Mouse (Mus musculus): Measurements from ENCODE around the gene Coq10a.
"Not testable (repeated sequence)": the region's sequence is repeated elsewhere in the genome, so short reads cannot be mapped to it uniquely, and the experiment has no call there.

The Coq10a gene

GRCm38 (mm10) chr10:128343436-128343835 is 25.4 kb downstream of the Coq10a start:
- DNase-seq = no peak

DNA sequence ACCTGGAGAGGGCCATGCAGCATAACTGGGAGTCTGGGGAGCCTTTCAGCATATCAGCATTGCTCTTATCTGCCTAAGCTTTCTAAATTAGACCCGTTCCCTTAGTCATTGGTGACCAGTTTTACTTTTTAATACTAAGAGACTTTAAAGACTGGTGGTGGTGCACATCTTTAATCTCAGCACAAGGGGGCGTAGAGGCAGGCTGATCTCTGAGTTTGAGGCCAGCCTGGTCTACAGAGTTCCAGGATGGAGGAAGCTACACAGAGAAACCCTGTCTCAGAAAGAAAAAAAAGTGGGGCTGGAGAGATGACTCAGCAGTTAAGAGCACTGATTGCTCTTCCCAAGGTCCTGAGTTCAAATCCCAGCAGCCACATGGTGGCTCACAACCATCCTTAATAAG is 28.5 kb downstream of the Coq10a start:
- DNase-seq = peak; percentile 20 to 32

GRCm38 (mm10) chr10:128338948-128339347 is 29.8 kb downstream of the Coq10a start:
- DNase-seq = no peak

DNA sequence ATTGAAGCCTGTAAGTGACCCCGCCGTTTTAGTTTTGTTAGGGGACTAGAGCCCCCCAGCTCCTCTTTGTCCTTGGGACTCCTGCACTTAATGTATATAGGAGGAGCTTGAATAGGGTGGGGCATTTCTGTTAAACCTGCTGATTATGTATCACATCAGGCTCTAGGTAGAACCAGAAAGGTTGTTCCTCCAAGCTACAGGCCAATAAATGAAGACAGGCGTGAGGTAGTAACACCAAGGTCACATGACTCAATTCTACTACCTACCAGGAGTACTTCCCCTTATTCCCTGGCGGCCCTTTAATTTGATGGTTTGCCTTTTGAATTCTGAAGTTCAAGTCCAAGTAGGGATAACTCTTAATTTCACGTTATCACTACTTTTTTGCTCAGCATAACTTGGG is 30.4 kb downstream of the Coq10a start:
- peak; percentile 43 to 44 for DNase-seq

DNA sequence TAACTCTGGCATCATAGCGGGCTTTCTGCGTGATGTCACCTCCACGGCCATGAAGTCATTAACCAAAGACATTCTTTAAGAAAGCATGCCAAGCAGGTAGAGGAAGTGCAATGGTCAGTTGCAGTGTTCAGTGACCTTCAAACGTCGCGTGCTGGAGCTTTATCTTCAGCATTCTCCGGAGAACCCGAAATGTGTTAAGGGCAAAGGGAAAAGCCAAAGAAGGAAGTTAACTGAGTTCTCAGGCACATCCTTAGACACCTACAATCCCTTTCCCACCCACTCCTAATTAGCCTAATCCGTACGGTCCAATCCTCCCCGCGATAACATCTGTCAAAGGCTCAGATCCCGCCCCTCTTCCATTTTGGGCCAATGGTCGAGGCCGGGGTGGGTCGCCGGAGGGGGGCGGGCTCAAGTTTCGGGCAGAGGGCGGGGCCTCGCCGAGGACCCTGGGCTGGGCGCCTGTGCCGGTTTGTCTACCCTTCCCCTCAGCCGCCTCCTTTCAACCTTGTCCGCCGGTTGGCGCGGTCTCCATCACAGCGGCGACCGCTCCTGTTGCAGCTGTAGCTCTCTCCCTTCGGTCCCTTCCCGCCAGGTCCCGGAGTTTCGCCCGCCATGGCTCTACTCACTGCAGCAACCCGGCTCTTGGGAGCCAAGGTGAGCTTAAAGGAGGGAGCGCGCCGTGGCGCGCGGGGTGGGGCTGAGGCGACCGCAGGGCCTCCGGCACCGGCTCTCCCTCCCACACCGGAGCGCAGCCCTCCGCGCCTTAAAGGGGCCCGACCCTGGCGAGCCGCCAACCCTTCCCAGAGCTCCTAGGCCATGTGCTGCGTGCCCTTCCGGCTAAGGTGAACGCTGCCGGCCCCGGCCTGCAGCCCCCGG is 31.3 kb downstream of the Coq10a start, which contains the start of gene Cs:
Gene Cs, plus strand, starts transcription at position 429 of the 876 bp plus-strand sequence.
- peak; percentile 96 to 97 for DNase-seq

DNA sequence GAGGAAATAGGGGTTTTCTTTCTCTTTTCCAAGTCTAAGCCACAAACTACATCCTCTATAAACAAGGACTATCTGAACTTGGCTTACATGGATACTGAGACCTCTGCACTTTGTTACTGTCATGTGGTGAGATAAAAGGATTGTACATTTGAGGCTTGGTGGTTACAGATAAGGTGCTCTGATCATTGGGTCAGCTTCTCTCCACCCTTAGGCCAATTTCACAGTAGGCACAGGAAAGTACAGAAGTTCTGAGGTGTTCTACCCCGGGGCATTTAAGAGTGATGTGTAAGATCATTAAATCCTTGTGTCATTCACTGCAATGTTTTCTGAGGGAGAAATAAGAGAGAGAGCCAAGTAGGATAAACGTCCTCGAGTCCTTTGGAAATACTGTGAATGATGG is 32.2 kb downstream of the Coq10a start:
- DNase-seq = no peak

DNA sequence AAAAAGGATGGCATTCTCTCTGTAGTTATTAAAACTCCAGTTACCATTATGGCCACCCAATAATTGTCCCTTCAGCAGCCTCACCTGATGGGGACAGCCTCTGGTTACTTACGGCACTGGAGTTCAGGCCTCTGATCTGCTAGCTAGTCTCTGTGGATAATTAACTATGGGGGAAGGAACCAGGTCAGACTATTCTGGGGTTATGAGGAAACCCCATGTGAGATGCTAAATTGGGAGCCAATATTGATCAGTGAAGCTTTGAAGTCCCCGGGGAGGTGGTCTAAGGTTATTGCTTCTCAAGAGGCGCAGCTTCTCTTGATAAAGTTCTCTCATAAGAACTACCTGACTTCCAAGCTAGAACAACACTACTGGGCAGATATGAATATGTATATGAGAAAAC is 32.6 kb downstream of the Coq10a start:
- no peak for DNase-seq

GRCm38 (mm10) chr10:128335582-128335981 is 33.2 kb downstream of the Coq10a start:
- DNase-seq = peak; percentile 90 to 93

- DNase-seq = not testable (repeated sequence)
Observed at GRCm38 (mm10) chr10:128332358-128333249, 36.2 kb downstream of the Coq10a start.

DNA sequence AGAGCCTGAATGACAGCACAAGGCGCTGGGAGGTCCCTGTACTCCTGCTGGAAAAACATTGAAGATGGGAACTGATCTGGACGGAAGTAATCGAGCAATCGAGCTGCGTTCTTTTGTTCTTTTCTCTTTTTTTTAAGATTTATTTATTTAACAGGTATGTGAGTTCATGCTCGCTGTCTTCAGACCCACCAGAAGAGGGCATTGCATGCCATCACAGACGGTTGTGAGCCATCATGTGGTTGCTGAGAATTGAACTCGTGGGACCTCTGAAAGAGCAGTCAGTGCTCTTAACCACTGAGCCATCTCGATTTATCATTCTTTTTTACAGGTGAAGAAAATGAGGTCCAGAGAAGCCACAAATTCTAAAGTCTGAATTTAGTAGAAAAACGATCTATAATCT is 41.2 kb downstream of the Coq10a start:
- DNase-seq = peak in 1 of 2 experiments; percentile 19

DNA sequence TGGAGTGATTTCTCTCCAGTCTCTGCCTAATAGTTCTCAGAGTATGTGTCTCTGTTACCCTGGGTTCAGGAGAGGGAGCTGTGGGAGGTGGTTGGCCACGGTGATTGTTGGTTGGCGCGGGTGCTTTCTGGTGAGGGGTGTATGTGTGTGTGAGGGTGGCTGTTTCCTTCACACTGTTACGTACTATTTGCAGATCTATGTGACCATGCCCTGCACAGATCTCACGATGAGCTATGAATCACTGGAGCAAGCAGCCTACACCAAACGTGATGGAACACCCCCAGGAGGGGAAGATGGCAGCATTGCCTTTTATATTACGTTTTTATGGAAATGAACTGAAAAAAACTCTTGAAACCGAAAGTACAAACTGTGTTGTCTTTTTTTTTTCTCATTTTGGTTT is 42.0 kb downstream of the Coq10a start:
- DNase-seq = no peak

GRCm38 (mm10) chr10:128323516-128323915 is 45.3 kb downstream of the Coq10a start:
- no peak for DNase-seq

DNA sequence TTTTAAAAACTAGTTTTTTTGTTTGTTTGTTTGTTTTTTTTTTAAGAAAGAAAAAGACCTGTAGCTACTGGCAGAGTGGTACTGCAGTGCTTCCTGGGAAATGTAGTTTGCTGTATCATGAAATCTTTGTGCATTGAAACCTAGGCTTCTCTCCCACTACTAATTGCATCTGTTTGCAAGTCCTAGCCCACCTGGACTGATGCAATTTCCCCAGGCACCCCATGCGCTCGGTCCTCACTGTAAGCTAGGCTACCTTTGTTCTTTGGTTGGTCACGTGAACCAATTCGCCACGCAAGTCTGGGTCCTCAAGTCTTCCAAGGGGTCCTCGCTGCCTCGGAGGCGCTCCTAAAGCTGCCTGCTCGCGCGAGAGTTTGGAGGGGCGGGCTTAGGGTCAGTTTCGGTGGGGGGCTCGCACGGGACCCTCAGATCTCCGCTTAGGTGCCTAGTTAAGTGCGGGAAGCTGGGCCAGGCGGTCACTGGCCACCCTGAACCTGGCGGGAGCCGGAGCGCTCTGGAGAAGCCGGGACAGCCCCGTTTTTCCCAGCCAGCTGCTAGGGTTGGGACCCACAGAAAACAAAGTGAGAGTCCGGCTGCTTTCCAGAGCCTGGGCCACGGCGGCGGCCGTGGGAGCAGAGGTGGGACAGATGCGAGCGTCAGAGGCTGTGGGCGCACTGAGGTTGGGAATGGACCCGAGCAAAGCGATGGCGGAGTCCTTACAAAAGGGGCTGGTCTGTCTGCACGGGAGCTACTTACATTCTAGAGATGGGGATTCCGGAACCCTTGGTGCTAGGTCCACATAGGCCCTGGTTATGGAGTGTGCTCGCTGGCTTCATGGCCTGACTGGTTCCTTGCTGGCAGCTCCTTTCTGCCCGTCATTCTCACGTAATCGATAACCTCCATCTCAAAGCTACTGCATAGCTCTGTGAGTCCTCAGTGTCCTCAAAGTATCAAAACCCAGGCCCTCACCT is 46.4 kb downstream of the Coq10a start, which contains the start of gene Cnpy2:
Gene Cnpy2, plus strand, starts transcription at position 319 of the 968 bp plus-strand sequence.
- DNase-seq = peak; percentile 82 to 83

GRCm38 (mm10) chr10:128321641-128322040 is 47.2 kb downstream of the Coq10a start:
- DNase-seq = no peak

DNA sequence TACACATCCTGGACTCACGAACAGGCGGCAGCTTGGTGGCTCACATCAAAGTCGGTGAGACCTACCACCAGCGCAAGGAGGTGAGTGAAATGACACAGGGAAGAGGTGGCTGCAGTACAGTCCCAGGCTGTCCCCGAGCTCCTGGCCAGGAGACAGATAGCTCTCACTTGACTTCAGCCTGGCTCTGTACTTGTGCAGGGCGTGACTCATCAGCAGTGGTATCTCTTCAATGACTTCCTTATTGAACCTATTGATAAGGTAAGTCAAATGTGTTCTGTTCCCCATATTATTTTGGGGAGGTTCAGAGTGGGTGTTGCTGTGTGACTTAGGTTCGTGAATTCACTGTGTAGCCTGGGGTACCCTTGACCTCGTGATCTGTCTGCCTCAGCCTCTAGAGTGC is 53.2 kb downstream of the Coq10a start:
- DNase-seq = no peak

Data from B cell, adult 2 months (primary cell).